Mouse (Mus musculus) large intestine, adult 2 months (tissue): ENCODE results near the gene Tprkb. TPM values are rescaled to one million over a fixed set of nuclear protein-coding genes. Genes with fewer than 3 reads are reported as not detected.
"Not testable (repeated sequence)": the region's sequence is repeated elsewhere in the genome, so short reads cannot be mapped to it uniquely, and the experiment has no call there.

Source experiments
- DNase-seq: peaks from one replicate; pipeline ENCODE4 v3.0.0-alpha.2; 2012; ENCODE audit warnings: low read depth, low spot score
- WGBS: fragments of 180-500 bp; shearing (Covaris S2); methylation state at CpG from one replicate; pipeline ENCODE4 v1.1.7; 2018; 5-methylcytosine and 5-hydroxymethylcytosine counted together
- polyA plus RNA-seq: library from polyadenylated mRNA; depleted of rRNA; stranded (reverse); fragments of >200 nt; gene quantifications from 2 replicates; pipeline ENCODE4 v1.2.3, GENCODE M21; 2012; rRNA removed

The Tprkb gene
- polyA plus RNA-seq, 1 experiment, result 13.8 TPM

DNA sequence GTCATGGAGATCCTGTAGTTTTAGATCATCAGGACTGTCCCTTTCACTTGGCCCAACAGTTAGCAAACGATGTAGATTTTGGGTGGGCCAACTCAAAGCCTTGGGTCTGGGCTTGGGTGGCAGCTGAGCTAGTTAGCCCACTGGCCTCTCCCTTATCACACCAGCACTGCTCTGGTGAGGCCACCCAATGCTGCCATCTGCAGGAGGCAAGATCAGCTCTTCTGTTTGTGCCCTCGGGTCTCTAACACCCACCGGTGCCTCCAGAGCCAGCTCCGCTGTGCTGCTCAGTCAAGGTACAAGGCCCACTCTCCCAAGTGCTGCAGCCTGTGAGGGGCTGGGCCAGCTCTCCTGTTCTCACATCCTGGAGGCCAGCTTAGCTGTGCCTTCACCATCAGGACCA, 55.0 kb downstream of the Tprkb start:
- no peak for DNase-seq
- WGBS, result 81% methylated on average over 4 of the region's 4 CpGs

DNA sequence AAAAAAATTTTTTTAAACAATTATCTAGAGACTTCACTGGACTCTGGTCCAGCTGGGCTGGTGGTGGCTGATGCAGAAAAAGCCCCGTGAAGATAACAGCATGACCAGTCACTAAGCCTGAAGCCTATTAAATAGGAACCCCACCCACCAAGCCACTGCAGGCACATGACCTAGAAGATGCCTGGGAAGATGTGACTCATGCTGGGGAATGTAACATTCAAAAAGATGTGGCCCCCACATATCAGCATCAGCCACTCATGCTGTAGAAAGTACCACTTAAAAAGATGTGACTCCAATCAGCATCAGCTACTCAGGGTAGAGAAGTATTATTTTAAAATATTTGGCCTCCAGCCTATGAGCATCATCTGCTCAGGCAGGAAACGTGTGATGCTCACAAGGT, 58.2 kb downstream of the Tprkb start:
- WGBS, result 47% methylated on average over 2 of the region's 2 CpGs

GRCm38 (mm10) chr6:85972699-85973098, 61.0 kb downstream of the Tprkb start:
- 54% methylated on average over 3 of the region's 3 CpGs for WGBS
- DNase-seq, result no peak

More for the DNA sequence above, 58.2 kb downstream of the Tprkb start:
- no peak for DNase-seq

GRCm38 (mm10) chr6:85973336-85973735, 61.7 kb downstream of the Tprkb start:
- no peak for DNase-seq
- 54% methylated on average over 3 of the region's 3 CpGs for WGBS

DNA sequence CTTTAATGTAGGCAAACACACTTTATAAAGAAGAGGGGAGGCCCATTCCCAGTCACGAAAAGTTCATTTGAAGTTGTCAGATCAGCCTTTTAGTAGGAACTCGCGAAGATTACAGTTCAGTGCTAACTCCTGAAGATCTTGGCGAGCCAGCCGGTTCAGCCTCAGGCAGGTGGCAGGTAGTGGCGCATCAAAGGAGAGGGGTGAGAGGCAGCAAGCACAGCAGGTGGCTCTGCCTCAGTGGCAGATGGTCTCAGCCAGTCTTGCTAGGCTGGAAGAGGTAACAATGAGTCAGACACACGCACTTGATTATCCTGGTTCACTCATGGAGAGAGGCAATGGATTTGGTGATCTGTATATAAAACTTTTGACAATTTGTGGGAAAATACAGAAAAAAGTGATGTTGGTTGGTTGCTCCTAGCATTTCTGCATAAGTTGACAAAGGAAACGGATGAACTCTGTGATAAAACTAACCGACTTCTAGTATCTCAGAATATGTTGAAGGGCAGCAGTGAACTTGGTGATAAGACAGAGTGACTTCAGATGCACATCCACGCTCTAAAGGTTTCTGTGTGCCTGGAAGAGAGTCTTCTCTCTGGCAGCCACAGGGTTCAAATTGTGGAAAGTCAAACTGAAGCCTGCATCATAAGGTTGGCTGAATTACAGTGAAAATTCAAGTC, 63.4 kb downstream of the Tprkb start:
- WGBS, result 76% methylated on average over 10 of the region's 10 CpGs
- no peak for DNase-seq

DNA sequence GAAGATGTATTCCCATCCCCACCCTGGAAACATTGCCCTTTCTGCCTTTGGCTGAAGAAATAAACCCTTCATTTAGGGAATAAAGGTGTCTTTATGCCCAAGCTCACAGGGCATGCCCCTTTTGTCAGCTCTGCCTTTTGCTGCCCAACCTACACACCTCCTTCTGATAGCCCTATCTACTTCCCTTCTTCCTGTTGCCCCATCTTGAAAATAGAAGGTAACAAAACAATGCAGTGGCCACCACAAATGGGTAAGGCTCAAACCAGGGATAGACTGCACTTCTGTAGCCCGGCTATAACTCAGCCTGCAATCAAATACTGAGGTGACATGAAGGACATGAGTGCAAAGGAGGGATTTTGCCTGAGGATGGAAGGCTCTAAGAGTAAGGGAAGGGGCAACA, 64.1 kb downstream of the Tprkb start:
- no peak for DNase-seq
- WGBS, result 72% methylated on average over 1 of the region's 1 CpGs

DNA sequence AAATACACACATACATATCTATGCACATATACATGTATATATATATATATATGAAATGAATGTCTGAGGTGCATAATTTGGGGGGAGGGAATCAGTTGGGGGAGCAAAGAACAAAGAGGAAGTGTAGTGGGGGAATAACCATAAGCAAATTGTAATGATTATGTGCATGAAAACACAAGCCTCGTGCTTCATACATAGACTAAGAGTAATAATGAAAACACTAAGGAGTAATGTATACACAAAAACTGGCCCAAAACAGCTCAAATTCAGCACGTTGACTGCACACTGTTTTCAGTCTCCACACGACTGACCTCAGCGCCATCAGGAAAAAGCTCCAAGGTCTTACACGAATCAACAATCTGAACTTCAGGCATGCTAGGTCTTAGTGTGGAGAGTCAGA, 64.6 kb downstream of the Tprkb start:
- no peak for DNase-seq
- WGBS, result 74% methylated on average over 5 of the region's 5 CpGs

GRCm38 (mm10) chr6:85978736-85979135, 67.1 kb downstream of the Tprkb start:
- DNase-seq, result not testable (repeated sequence)
- 78% methylated on average over 4 of the region's 4 CpGs for WGBS

Other genes with a start within 250 kb of the Tprkb start
- gene Nat8f7, start 198.7 kb upstream of the Tprkb start, polyA plus RNA-seq, result 0.67 TPM in 1 of 2 replicates, not detected in the other
- gene Nat8f3, start 146.1 kb upstream of the Tprkb start, polyA plus RNA-seq, result 1.4 and 1.5 TPM in 2 replicates
- gene Nat8f6, start 90.9 kb upstream of the Tprkb start, polyA plus RNA-seq, result 0.06 and 1.0 TPM in 2 replicates
- 9.3 and 21.2 TPM in 2 replicates for gene Nat8f5, start 90.9 kb upstream of the Tprkb start, polyA plus RNA-seq
- gene Nat8, start 79.8 kb upstream of the Tprkb start, polyA plus RNA-seq, result 37.2 and 98.5 TPM in 2 replicates
- gene Nat8f2, start 42.7 kb upstream of the Tprkb start, polyA plus RNA-seq, result 0.15 and 0.16 TPM in 2 replicates
- gene Nat8f4, start 7.0 kb upstream of the Tprkb start, polyA plus RNA-seq, result 30.1 and 54.5 TPM in 2 replicates
- gene Nat8f1, start 3.8 kb downstream of the Tprkb start, polyA plus RNA-seq, result 12.6 and 16.6 TPM in 2 replicates
- gene Dusp11, start 49.8 kb downstream of the Tprkb start, polyA plus RNA-seq, result 16.7 and 30.3 TPM in 2 replicates
- not detected in 2 replicates for gene Figla, start 104.3 kb downstream of the Tprkb start, polyA plus RNA-seq
- 0.21 and 0.58 TPM in 2 replicates for gene Add2, start 116.8 kb downstream of the Tprkb start, polyA plus RNA-seq